Mouse (Mus musculus) megakaryocyte progenitor cell, adult 5-6 weeks (primary cell): ENCODE data around the gene Galk1. TPM values are rescaled to one million over a fixed set of nuclear protein-coding genes. Genes with fewer than 3 reads are reported as not detected.

ENCODE experiments used
- ATAC-seq: replicated peaks from 2 replicates; pipeline ENCODE4 v1.8.0; 2016; ENCODE audit warnings: mild to moderate bottlenecking, moderate TSS enrichment, inconsistent platforms; ENCODE audit not compliant: poor library complexity
- total RNA-seq, 2 experiments: library from RNA; stranded (forward) in 1 of 2; stranded (reverse) in 1 of 2; fragments of 157-497, 149-512 nt in 1 of 2; fragments of 200-1000 nt in 1 of 2; gene quantifications; 2 replicates each; pipeline versions ENCODE4 v1.2.3 to v1.2.4; 2015 to 2017

Galk1 gene
- total RNA-seq, 2 experiments from 2014 or later, result 29.4 to 52.7 TPM

GRCm38 (mm10) chr11:116011529-116012261, 824 bp downstream of the Galk1 start:
- no peak for ATAC-seq

- no peak for ATAC-seq
Observed at GRCm38 (mm10) chr11:116010948-116011347, 1.6 kb downstream of the Galk1 start.

DNA sequence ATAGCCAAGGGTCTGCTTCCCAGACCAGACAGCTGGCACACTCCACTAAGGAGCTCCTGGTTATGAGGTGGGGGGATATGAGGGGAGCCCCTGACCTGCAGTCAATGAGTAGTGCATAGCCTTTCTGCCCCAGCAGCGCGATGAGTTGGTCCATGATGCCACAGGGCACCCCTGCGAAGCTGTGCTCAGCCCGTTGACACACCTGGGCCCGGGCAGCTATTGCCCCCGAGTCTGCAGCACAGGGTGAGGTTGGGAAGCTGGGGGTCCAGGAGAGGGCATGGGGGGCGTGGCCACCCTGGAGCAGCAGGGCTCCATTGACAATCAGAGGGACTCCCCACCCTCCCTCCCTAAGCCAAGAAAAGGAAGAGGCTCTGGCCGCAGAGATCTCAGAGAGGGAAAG, 2.4 kb downstream of the Galk1 start:
- ATAC-seq, result no peak

DNA sequence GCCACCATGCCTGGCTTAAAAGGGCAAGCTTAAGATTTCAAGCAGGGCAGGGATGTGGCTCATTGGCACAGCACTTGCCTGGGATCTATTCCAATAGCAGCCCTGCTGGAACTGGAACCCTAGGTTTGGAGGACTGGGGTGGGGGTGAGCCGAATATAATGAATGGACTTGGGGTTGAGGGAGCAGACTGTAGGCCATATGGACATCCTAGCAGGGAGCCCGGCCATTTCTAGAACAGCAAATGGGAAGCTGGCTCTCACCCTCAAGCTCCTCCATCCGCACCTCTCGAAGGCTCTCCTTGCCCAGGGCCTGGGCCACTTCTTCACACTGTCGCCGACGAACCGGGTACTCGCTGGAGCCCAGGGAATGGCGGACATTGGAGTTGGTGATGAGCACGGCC, 2.9 kb downstream of the Galk1 start:
- no peak for ATAC-seq

GRCm38 (mm10) chr11:116008832-116009375, 3.6 kb downstream of the Galk1 start:
- ATAC-seq, result no peak

GRCm38 (mm10) chr11:116008411-116008810, 4.1 kb downstream of the Galk1 start:
- ATAC-seq, result no peak

- no peak for ATAC-seq
Observed at GRCm38 (mm10) chr11:116007095-116007850, 5.2 kb downstream of the Galk1 start.

GRCm38 (mm10) chr11:116005701-116006419, 6.7 kb downstream of the Galk1 start:
- ATAC-seq, result no peak

- ATAC-seq, result peak; percentile 86
Observed at GRCm38 (mm10) chr11:116004840-116005700, 7.4 kb downstream of the Galk1 start.

DNA sequence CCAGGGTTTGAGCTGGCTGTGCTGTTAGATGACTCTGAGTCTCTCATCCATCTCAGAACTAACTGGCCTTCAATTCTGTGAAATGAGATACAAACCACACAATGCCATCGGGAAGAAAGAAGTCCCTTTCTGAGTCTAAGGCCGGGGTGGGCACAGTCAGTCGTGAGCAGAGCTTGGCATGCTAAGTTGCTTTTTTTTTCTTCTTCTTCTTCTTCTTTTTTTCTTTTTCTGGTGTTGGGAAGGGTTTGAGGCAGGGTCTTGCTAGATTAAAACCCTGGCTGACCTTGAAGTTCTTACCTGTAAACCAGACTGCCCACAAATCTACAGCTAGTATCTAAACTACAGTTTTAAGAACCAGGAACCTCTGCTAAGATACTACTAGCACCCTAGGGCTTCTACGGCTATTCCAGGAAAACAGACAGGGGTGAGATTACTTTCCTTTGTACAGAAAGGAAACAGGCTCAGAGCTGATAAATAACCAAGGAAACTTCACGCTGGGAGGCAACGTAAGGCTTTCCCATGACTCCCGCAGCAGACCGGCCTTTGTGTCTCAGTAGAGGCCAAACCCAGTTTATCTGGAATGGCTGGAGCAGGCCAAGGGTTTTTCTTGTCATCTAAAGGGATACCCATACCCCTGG, 8.2 kb downstream of the Galk1 start:
- ATAC-seq, result peak; percentile 8

GRCm38 (mm10) chr11:116002894-116003293, 9.6 kb downstream of the Galk1 start:
- no peak for ATAC-seq

GRCm38 (mm10) chr11:116001725-116002124, 10.8 kb downstream of the Galk1 start:
- ATAC-seq, result no peak

DNA sequence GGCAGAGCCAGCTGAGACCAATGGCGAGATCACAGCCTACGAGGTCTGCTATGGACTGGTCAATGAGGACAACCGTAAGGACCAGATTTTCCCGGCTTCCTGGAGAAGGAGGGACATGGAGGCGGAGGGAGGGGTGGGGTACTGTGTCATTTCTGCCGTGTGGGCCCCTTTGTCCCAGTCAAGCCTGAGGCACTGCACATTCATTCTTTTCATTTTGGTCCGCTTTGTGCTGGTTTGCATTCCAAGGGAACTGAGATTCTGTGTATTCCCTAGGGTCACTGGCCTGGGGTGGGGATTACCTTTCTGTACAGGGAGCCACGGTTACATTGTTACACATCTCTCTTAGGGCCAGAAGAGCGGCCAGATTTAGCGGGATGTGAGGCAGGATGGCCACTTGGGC, 11.9 kb downstream of the Galk1 start:
- no peak for ATAC-seq

GRCm38 (mm10) chr11:115999538-116000143, 12.9 kb downstream of the Galk1 start:
- peak; percentile 89 for ATAC-seq

- 0 out of 2 replicates have a peak, but pooled peaks have one; percentile 5 for ATAC-seq
Observed at GRCm38 (mm10) chr11:115999027-115999426, 13.5 kb downstream of the Galk1 start.

DNA sequence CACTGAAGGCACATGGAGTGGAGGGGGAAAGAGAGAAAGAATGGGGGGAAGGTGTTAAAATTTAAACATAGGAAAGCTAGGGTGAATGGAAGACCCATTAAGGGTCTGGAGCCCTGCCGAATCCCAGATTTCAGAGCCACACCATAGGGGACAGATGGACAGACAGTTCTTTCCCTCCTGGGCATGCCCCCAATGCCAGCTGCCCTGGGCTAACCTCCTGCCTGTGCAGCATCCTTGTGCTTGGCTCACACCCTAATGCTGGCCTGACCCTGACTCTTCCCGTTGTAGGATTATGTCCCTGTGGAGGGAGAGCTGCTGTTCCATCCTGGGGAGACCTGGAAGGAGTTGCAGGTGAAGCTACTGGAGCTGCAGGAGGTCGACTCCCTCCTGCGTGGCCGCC, 14.9 kb downstream of the Galk1 start:
- ATAC-seq, result no peak

DNA sequence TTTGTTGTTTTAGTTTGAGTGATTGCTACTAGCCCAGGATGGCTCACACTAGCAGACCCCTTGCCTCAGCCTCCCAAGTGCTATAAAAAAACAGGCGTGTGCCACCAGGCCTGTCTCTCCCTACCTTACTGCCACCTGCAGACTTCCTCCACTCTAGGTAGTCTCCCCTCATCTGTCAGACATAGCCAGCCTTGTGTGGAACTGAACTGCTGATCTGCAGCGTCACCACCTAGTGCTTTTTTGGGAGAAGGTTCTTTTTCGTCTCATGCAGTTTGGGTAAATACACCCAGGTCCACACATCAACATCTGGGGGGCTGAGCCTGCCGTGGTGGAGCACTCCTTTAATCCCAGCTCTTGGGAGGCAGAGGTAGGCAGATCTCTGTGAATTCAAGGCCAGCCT, 15.5 kb downstream of the Galk1 start:
- no peak for ATAC-seq

DNA sequence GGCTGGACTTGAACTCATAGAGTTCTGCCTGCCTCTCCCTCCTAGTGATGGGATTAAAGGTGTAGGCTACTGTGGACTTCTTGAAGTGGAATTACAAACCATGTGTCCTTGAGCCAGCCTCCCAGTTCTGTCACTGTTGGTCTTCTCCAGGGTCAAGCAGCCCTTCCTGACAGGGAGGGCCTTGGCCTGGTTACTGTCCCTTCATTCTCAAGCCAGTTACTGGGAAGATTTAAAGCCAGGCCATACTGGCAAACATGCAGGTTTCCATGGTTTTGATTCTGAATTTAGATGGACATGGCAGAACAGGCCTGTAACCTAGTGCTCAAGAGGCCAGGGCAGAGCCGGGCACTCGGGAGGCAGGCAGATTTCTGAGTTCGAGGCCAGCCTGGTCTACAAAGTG, 17.3 kb downstream of the Galk1 start:
- ATAC-seq, result no peak

GRCm38 (mm10) chr11:115992098-115992497, 20.4 kb downstream of the Galk1 start:
- ATAC-seq, result no peak

GRCm38 (mm10) chr11:115989686-115990085, 22.8 kb downstream of the Galk1 start:
- ATAC-seq, result no peak
